Comparison of ENCODE assay signal across 39 mouse cellular contexts in the genomic region with DNA sequence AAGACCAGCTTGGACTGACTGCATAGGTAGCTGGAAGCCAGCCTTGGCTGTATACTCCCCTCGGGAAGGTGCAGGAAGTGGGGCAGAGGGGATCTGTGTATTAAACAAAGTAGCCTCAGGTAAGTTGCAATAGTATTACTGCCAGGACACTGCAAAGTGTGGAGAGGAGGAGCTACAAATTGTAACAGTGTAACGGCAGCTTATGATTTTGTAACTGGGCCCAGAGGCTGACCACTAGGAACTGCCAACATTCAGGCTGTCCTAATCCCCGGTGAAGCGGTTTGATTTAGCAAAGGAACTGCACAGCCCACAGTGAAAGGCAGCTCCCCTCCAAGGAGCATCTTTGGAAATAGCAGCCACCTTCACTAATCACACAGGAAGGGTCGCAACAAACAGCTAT. TPM values are rescaled to one million over a fixed set of nuclear protein-coding genes. Genes with fewer than 3 reads are reported as not detected.
DNase-seq lines count a peak whose midpoint lies in the region; ATAC-seq and TF ChIP-seq lines count a peak whose summit lies in the region.
"Had no signal": no experiment of that assay in that cellular context is flagged by ENCODE, and none has a peak within 500 bp of the region (broad histone marks: within the 10 kb centered on the region; RNA-seq: fewer than 3 reads in every experiment).

No protein-coding gene starts in this region.

- no peak for ATAC-seq in liver, postnatal 0 days
- ATAC-seq in liver, embryonic 11.5 days (replicated peaks; ENCODE audit: low FRiP score), result no peak
- peak; percentile 12 for ATAC-seq in megakaryocyte, adult 5-6 weeks (ENCODE audit: poor library complexity, severe bottlenecking)
- no peak for ATAC-seq in stomach, postnatal 0 days (ENCODE audit: low FRiP score, low TSS enrichment)
- ATAC-seq: forebrain, embryonic 15.5 days; midbrain, embryonic 15.5 days; Patski had no signal

- DNase-seq in cerebellum, adult 2 months, result peak; percentile 42 to 44
- DNase-seq in cerebellum, postnatal 25 days, result no peak
- no peak for DNase-seq in liver, postnatal 0 days
- no peak for DNase-seq in liver, embryonic 11.5 days (ENCODE audit: low spot score)
- DNase-seq in stomach, postnatal 0 days (ENCODE audit: low spot score), result no peak
- no peak for DNase-seq in embryo, embryonic 9.5 days (ENCODE audit: extremely low spot score)
- DNase-seq: adrenal gland, postnatal 14 days; cerebellum, adult 11 months; embryo, embryonic 11 days; heart, postnatal 10 days; kidney, adult 11 months; kidney, postnatal 14 days; layer of hippocampus, adult 9-11 months; lung, postnatal 36 days; thymus, adult 18-20 months; thymus, postnatal 36 days had no signal

- H3K27me3 ChIP-seq in cerebellum, adult 2 months (ENCODE audit: control insufficient read depth, insufficient read depth, low read length), result no peaks in the 10 kb centered on the region
- H3K27me3 ChIP-seq in liver, postnatal 0 days (ENCODE audit: insufficient read depth, low read length), result no peaks in the 10 kb centered on the region
- H3K27me3 ChIP-seq in liver, embryonic 11.5 days (replicated peaks; ENCODE audit: control insufficient read depth, insufficient read depth, low read length), result no peaks in the 10 kb centered on the region
- H3K27me3 ChIP-seq in stomach, postnatal 0 days (ENCODE audit: control insufficient read depth, insufficient read depth, low read length), result no peaks in the 10 kb centered on the region
- H3K27me3 ChIP-seq: embryonic facial prominence, embryonic 13.5 days; forebrain, embryonic 15.5 days; heart, embryonic 13.5 days; liver, embryonic 15.5 days; lung, embryonic 15.5 days; midbrain, embryonic 15.5 days; Patski had no signal

- H3K4me1 ChIP-seq in cerebellum, adult 2 months (ENCODE audit: control insufficient read depth, insufficient read depth, low read length), result peaks cover 16% of the 10 kb centered on the region; the same call in 1 of the 2 replicates
- peaks cover 18% of the 10 kb centered on the region for H3K4me1 ChIP-seq in liver, postnatal 0 days (ENCODE audit: insufficient read depth)
- H3K4me1 ChIP-seq in liver, embryonic 11.5 days (replicated peaks; ENCODE audit: control insufficient read depth, insufficient read depth, low read length), result 0 out of 2 replicates have a peak, but pooled peaks cover 2% of the 10 kb centered on the region
- no peaks in the 10 kb centered on the region; the same call in 1 of the 2 replicates for H3K4me1 ChIP-seq in stomach, postnatal 0 days (replicated peaks; ENCODE audit: control insufficient read depth, insufficient read depth)

- TF ChIP-seq POLR2A in cerebellum, adult 2 months (IDR thresholded peaks at IDR 0.05; ENCODE audit: borderline replicate concordance, insufficient read depth, low read length), result no peak

- H3K36me3 ChIP-seq in liver, postnatal 0 days (replicated peaks; ENCODE audit: insufficient read depth, low read length), result no peaks in the 10 kb centered on the region
- no peaks in the 10 kb centered on the region; the same call in 1 of the 2 replicates for H3K36me3 ChIP-seq in liver, embryonic 11.5 days (ENCODE audit: control insufficient read depth, insufficient read depth, low read length)
- H3K36me3 ChIP-seq in stomach, postnatal 0 days (ENCODE audit: control insufficient read depth, insufficient read depth, low read length), result no peaks in the 10 kb centered on the region
- H3K36me3 ChIP-seq: embryonic facial prominence, embryonic 13.5 days; forebrain, embryonic 10.5 days; forebrain, embryonic 15.5 days; heart, embryonic 13.5 days; liver, embryonic 15.5 days; lung, embryonic 15.5 days; midbrain, embryonic 10.5 days; midbrain, embryonic 15.5 days had no signal

- no peak for TF ChIP-seq EP300 in liver, postnatal 0 days (IDR thresholded peaks at IDR 0.05; ENCODE audit: low read depth)
- TF ChIP-seq EP300 in stomach, postnatal 0 days (optimal IDR thresholded peaks at IDR 0.05), result no peak

- H3K4me3 ChIP-seq in cerebellum, adult 2 months (replicated peaks; ENCODE audit: insufficient read depth, low read depth, low read length), result peak overlapping the region; percentile 18
- H3K4me3 ChIP-seq in liver, postnatal 0 days (ENCODE audit: low read depth, low read length), result no peak overlapping the region
- no peak overlapping the region for H3K4me3 ChIP-seq in liver, embryonic 11.5 days (ENCODE audit: low read depth, low read length)
- H3K4me3 ChIP-seq in stomach, postnatal 0 days (ENCODE audit: low read depth, low read length), result no peak overlapping the region
- H3K4me3 ChIP-seq: embryonic facial prominence, embryonic 13.5 days; forebrain, embryonic 10.5 days; forebrain, embryonic 15.5 days; heart, embryonic 13.5 days; liver, embryonic 15.5 days; lung, embryonic 15.5 days; midbrain, embryonic 10.5 days; midbrain, embryonic 15.5 days had no signal

- no peaks in the 10 kb centered on the region for H3K9me3 ChIP-seq in liver, postnatal 0 days (ENCODE audit: low read length)
- H3K9me3 ChIP-seq in liver, embryonic 11.5 days (ENCODE audit: control insufficient read depth, low read length), result no peaks in the 10 kb centered on the region
- H3K9me3 ChIP-seq in stomach, postnatal 0 days (ENCODE audit: control insufficient read depth, low read length), result no peaks in the 10 kb centered on the region
- H3K9me3 ChIP-seq: embryonic facial prominence, embryonic 13.5 days; forebrain, embryonic 10.5 days; forebrain, embryonic 15.5 days; heart, embryonic 13.5 days; liver, embryonic 15.5 days; lung, embryonic 15.5 days; midbrain, embryonic 10.5 days; midbrain, embryonic 15.5 days had no signal

- no peak for TF ChIP-seq CTCF in cerebellum, adult 2 months (IDR thresholded peaks at IDR 0.05; ENCODE audit: borderline replicate concordance, insufficient read depth, low read depth, low read length)
- TF ChIP-seq CTCF in liver, postnatal 0 days (IDR thresholded peaks at IDR 0.05; ENCODE audit: low read depth), result no peak
- TF ChIP-seq CTCF in stomach, postnatal 0 days (IDR thresholded peaks at IDR 0.05; ENCODE audit: low read depth), result no peak

- H3K9ac ChIP-seq in liver, postnatal 0 days (replicated peaks), result no peak overlapping the region
- H3K9ac ChIP-seq in liver, embryonic 11.5 days (ENCODE audit: low read depth, low read length), result no peak overlapping the region
- no peak overlapping the region for H3K9ac ChIP-seq in stomach, postnatal 0 days (ENCODE audit: low read length)
- H3K9ac ChIP-seq: embryonic facial prominence, embryonic 13.5 days; forebrain, embryonic 15.5 days; heart, embryonic 13.5 days; hindbrain, embryonic 14.5 days; liver, embryonic 15.5 days; lung, embryonic 15.5 days; midbrain, embryonic 15.5 days had no signal

- WGBS in cerebellum, adult 2 months, result 10% methylated on average over 5 of the region's 5 CpGs
- 63% methylated on average over 5 of the region's 5 CpGs for WGBS in liver, postnatal 0 days (ENCODE audit: insufficient replicate concordance)
- 84% methylated on average over 5 of the region's 5 CpGs for WGBS in liver, embryonic 11.5 days
- WGBS in stomach, postnatal 0 days, result 45% methylated on average over 5 of the region's 5 CpGs

- H3K27ac ChIP-seq in cerebellum, adult 2 months (ENCODE audit: insufficient read depth, low read length), result no peak overlapping the region
- no peak overlapping the region for H3K27ac ChIP-seq in liver, postnatal 0 days (ENCODE audit: low read depth)
- H3K27ac ChIP-seq in liver, embryonic 11.5 days (ENCODE audit: low read depth, low read length), result no peak overlapping the region
- H3K27ac ChIP-seq in stomach, postnatal 0 days (replicated peaks), result 0 out of 2 replicates have a peak overlapping the region, but pooled peaks have one; percentile 9
- H3K27ac ChIP-seq: embryonic facial prominence, embryonic 13.5 days; forebrain, embryonic 10.5 days; forebrain, embryonic 15.5 days; heart, embryonic 13.5 days; hindbrain, embryonic 14.5 days; liver, embryonic 15.5 days; lung, embryonic 15.5 days; midbrain, embryonic 10.5 days; midbrain, embryonic 15.5 days had no signal

- H3K4me2 ChIP-seq in liver, postnatal 0 days (ENCODE audit: low read depth, low read length), result peak overlapping the region; percentile 93; the same call in 1 of the 2 replicates
- no peak overlapping the region for H3K4me2 ChIP-seq in liver, embryonic 11.5 days
- no peak overlapping the region for H3K4me2 ChIP-seq in stomach, postnatal 0 days (replicated peaks; ENCODE audit: low read depth)
- H3K4me2 ChIP-seq: embryonic facial prominence, embryonic 13.5 days; forebrain, embryonic 15.5 days; heart, embryonic 13.5 days; hindbrain, embryonic 14.5 days; lung, embryonic 15.5 days; midbrain, embryonic 15.5 days had no signal

RNA-seq across cellular contexts. Expression of a gene that starts 2.6 kb away (rescaled TPM):
- polyA plus RNA-seq in cerebellum, adult 2 months (2012; rRNA removed), result not detected in 2 replicates
- not detected in 2 replicates for polyA plus RNA-seq in liver, postnatal 0 days (2015; fragmentation: Nextera tagmentation; extraction: Ambion mirVana)
- not detected in 2 replicates for polyA plus RNA-seq in liver, embryonic 11.5 days (2014; fragmentation: Nextera tagmentation; extraction: Ambion mirVana)
- not detected in 2 replicates for total RNA-seq in megakaryocyte, adult 5-6 weeks (2015)
- not detected in 2 replicates for total RNA-seq in megakaryocyte, adult 5-6 weeks (2017)
- polyA plus RNA-seq in stomach, postnatal 0 days (2015; fragmentation: Nextera tagmentation; extraction: Ambion mirVana), result 0.38 TPM in 1 of 2 replicates, not detected in the other
- total RNA-seq: adrenal gland, postnatal 14 days; gastrocnemius, adult 18-20 months; gastrocnemius, postnatal 4 days; heart, adult 8-10 months; heart, postnatal 10 days; hematopoietic stem cell, adult 5-6 weeks; left cerebral cortex, adult 18-20 months; left cerebral cortex, postnatal 14 days had no signal
- polyA plus RNA-seq: embryonic facial prominence, embryonic 13.5 days; forebrain, embryonic 10.5 days; forebrain, embryonic 15.5 days; frontal cortex, adult 2 months; heart, embryonic 13.5 days; hindbrain, embryonic 14.5 days; kidney, embryonic 14.5 days; limb, embryonic 14.5 days; liver, embryonic 15.5 days; lung, embryonic 15.5 days; midbrain, embryonic 10.5 days; midbrain, embryonic 15.5 days; neural tube, embryonic 11.5 days; Patski; small intestine, adult 2 months; stomach, embryonic 14.5 days had no signal

RNA-seq across cellular contexts. Expression of a gene that starts 3.2 kb away (rescaled TPM):
- 32.4 and 34.1 TPM in 2 replicates for polyA plus RNA-seq in cerebellum, adult 2 months (2012; rRNA removed)
- 11.8 and 13.5 TPM in 2 replicates for polyA plus RNA-seq in liver, postnatal 0 days (2015; fragmentation: Nextera tagmentation; extraction: Ambion mirVana)
- 22.3 and 24.2 TPM in 2 replicates for polyA plus RNA-seq in liver, embryonic 11.5 days (2014; fragmentation: Nextera tagmentation; extraction: Ambion mirVana)
- 16.7 and 17.0 TPM in 2 replicates for total RNA-seq in megakaryocyte, adult 5-6 weeks (2015)
- total RNA-seq in megakaryocyte, adult 5-6 weeks (2017), result 26.3 and 28.6 TPM in 2 replicates
- 56.9 and 57.2 TPM in 2 replicates for polyA plus RNA-seq in stomach, postnatal 0 days (2015; fragmentation: Nextera tagmentation; extraction: Ambion mirVana)

Comparison
In these comparisons a context has a peak if more than half of its experiments do, and no peak if none do; other contexts are left out.
1. DNase-seq: peak in cerebellum, adult 2 months (2 of 2); none in cerebellum, postnatal 25 days (0 of 2), liver, postnatal 0 days (single experiment), liver, embryonic 11.5 days (single experiment), stomach, postnatal 0 days (single experiment) and embryo, embryonic 9.5 days (single experiment).